Mouse (Mus musculus) thymus, adult 18-20 months (tissue): Measurements from ENCODE around the gene Ldb2.

Source experiments
- DNase-seq, 2 experiments: peaks; one replicate each; pipeline ENCODE4 v3.0.0; 2022; ENCODE audit warnings: mixed read lengths in 2 of 2

Gene Ldb2

DNA sequence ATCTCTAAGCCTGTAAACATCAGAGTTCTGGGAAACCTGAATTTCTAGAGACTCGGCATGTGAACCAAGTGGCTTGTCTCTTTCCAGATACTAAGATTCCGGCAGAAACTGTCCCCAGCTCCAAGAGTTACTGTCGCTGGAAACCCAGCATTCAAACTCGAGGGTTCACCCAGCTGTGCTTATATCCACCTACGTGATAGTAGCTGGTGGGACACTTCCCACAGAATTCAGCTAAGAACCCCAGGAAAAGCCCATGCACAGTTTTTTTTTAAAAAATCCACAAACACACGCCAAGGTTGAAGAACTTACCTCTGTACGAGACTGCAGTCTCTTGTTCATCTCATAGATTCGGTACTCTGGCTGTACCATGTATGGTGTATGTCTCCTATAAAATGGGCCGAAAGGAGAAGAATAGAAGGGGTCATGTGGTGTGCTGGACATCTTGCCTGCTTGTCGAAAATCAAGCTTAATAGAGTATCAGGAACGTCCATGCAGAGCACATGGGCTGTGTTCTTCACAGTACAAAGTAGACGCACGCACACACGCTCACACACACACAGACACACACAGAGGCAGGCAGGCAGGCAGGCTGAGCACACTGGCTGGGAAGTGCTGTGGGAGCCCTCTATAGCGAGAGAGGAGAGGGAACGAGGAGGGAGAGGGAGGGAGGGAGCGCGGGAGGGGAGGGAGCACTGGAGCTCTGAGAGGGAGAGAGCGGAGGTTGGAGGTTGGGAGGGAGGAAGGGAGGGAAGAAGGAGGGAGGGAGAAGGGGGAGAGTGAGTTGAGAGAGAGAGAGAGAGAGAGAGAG, at the start of gene Ldb2:
TSS of gene Ldb2 (minus strand) at position 628 of the 808 bp plus-strand sequence.
- no peak for DNase-seq

DNA sequence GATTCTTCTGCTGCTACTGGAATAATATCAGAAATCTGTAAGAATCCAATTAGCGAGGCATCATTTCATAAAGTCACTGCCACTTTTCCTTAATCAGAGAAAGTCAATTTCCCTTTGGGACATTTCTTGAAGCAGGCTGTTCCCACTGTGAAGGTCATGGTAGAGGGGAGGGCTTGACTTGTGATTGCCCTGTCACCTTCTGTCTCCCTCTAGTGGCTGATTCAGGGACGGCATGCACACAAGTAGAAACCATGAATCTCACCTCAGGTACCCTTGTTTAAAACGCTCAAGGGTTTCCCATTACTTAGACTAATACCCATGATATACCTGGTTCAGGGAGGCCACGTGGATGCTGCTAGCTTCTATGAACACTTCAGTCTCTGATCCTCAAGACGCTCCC, 31.8 kb upstream of the Ldb2 start:
- no peak for DNase-seq

DNA sequence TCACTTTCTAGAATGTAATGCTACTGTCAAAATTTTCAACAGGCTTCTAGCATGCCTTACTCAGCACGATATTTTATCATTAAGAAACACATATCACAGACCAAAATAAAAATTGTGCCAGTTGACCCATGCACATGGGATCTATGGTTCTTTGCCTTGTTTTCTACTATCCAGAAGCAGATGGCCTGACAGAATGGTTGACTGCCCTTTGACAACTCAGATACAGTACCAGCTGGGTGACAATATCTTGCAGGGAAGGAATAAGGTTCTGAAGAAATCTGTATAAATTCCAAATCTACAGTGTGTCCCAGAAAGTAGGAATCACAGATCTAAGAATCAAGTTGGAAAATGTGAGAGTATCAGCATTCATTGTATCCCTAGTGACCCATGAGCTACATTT, 16.0 kb upstream of the Ldb2 start:
- no peak for DNase-seq

DNA sequence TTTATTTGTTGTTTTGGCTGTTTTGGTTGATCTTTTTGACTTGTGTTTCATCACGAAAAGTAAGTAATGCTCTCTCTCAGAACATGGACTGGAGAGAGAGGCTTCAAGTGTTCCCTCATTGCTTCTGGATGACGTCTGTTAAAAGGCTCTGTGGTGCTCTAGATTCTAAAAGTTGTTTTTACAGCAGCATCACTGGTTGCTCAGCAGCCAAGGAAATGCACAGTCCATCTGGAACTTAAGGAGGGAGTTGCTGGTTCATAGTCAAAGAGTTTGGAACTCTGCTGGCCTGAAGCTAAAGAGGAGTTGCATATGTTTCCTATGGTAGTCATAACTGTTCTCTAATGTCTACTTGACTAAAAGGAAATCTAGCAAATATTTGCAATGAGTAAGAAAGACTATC, 6.5 kb upstream of the Ldb2 start:
- DNase-seq: no peak

GRCm38 (mm10) chr5:44801100-44801499, 1.6 kb upstream of the Ldb2 start:
- no peak for DNase-seq

DNA sequence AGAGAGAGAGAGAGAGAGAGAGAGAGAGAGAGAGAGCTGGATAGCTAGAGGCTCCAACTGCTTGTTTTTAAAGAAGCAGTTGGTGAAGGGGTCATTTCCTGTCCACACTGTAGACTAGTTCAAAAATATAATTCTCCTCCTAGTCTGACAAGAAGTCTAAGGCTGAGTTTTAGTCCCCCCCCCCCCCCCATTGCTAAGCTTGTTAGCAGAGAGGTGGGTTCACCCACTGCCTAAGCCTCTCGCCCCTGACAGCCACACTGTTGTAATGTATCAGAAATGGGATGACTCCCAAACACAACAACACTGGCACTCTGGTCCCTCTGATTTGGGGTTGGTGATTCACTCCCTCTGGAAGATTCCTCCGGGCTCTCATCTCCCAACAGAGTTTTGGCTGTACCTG, 381 bp upstream of the Ldb2 start:
- no peak for DNase-seq

DNA sequence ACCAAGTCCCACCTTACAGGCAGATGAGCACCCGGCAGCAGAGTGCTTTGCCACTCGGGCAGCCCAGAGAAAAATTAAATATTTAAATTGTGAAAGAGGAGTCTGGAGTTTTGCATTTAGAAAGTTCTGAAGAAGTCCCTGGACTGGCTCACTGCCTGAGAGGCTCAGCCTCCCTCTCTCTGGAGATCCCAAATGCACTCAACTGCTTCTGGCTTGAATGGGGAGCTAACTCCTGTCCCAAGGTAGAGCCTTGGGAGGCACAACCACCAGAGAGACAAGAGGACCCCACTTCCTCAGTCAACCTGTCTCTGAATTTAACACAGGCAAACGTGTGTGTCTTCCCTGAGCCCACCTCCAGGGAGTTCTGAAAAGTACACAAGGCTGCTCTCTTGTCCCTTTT, 987 bp downstream of the Ldb2 start:
- no peak for DNase-seq

DNA sequence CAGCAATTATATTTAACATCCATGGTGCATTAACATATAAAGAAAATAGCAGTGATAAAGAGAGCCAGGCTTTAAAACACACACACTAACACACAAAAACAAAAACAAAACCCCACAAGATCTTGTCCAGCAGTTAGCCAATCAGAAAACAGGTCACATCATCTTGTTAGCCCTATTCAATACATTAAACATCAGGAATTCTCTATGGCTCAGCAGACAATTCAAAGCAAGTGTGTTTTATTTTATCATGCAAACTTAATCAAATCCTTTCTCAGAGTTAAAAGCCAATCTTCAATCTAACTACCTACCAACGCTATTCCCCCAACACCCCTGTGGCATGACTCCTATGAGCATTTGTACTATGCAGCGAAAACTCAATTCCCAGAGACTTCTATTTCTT, 1.4 kb downstream of the Ldb2 start:
- DNase-seq: no peak

GRCm38 (mm10) chr5:44784591-44784990, 14.9 kb downstream of the Ldb2 start:
- DNase-seq: no peak

- DNase-seq: no peak
Measured at GRCm38 (mm10) chr5:44779340-44779739, 20.1 kb downstream of the Ldb2 start.

DNA sequence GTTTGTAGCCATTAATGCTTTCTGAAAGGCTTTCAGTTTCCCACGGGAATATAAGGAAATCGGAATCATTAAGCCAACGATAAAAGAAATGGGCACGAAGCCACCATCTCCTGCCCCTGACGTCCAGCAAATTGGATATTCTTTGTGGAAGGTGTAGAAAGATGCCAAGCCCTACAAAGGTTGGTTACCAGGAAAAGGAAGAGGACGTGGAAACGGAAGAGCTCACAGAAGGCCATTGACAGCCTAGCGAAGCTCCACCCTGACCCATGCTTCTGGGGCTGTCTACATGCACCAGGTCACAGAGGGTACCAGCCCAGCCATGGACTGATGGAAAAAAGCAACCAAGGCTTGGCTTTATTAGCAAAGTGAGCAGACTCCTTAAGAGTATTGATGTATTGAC, 31.0 kb downstream of the Ldb2 start:
- DNase-seq: no peak

DNA sequence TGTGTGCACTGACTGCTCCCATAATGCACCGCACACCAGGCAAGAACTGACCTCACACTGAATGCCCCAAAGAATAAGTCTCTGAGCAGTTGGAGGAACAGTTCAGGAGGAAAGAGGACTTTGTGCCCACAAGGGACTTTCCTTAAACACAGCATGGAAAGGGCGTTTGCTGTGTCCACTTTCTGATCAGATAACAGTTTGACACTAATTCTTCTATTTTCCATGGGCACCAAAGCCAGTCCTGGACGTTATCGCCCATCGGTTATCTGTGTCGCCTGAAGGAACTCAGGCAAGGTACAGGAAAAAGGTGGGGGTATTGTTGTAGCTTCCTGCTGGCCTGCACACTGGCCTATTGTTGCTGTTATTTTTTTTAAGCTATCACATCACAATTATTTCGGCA, 34.6 kb downstream of the Ldb2 start:
- DNase-seq: no peak

- no peak for DNase-seq
Measured at GRCm38 (mm10) chr5:44759178-44759577, 40.3 kb downstream of the Ldb2 start.

GRCm38 (mm10) chr5:44754156-44754910, 45.1 kb downstream of the Ldb2 start:
- no peak for DNase-seq

- DNase-seq: no peak
Measured at GRCm38 (mm10) chr5:44745706-44746105, 53.8 kb downstream of the Ldb2 start.

DNA sequence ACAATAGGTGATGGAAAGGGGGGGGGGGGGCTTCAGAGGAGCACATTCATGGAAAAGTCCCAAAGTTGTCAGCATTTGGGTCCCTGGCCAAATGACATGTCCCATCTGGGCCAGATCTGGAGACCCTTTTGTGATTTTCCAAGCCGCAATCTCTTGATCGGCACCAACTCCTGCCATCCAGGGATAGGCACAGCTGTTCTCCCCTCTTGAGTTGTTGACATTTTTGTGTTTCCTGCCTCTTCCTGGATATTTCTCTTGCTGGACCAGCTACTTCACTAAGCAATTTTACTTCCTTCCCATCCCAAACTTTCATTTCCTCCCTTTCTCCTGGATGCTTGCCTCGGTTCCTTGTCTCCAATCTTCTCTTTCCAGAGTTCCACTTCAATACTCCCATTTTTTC, 63.1 kb downstream of the Ldb2 start:
- DNase-seq: no peak

DNA sequence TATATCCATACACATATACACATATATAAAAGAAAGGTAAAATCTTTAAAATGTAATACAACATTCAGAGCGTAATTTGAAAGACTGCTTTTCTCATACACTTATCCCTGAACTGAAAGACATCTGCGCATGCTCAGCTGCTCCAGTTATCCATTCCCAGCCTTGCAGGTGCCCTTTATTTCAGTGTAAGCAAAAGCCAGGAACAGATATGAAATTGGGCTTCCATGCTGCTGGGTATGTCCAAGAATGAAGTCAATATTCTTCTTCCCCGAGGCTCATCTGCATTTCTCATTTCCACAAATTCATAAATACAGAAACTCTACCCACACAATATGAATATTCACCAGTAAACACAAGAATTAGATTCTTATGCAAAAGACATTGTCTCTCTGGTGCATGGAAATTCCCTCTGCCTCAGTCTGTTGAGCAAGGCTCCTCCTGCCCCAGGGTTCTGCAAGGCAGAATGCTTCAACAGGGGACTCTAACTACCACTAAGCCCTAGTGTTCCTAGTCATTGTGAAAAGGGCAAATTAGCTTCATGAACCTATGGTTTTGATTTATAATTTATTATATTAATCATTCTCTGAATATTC, 65.3 kb downstream of the Ldb2 start:
- no peak for DNase-seq

- no peak for DNase-seq
Measured at GRCm38 (mm10) chr5:44729646-44730310, 69.7 kb downstream of the Ldb2 start.

DNA sequence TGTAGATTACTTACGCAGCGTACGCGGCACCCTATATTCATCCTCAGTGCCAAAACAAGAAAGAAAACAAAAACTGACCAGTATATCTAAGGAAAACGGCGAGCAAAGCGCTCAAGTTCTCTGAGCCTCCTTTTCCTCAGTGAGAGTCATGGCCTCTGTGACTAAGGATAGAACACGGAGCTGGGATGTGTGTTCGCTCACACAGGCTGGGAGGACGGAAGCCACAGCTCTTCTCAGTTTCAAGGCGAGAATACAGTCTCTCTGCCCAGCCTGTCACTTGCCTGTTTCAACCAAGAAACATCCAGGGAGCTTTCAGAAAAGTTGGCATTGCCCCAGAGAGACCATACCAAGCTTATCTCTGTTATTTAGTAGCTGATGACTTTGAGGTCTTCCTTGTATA, 71.5 kb downstream of the Ldb2 start:
- no peak for DNase-seq

DNA sequence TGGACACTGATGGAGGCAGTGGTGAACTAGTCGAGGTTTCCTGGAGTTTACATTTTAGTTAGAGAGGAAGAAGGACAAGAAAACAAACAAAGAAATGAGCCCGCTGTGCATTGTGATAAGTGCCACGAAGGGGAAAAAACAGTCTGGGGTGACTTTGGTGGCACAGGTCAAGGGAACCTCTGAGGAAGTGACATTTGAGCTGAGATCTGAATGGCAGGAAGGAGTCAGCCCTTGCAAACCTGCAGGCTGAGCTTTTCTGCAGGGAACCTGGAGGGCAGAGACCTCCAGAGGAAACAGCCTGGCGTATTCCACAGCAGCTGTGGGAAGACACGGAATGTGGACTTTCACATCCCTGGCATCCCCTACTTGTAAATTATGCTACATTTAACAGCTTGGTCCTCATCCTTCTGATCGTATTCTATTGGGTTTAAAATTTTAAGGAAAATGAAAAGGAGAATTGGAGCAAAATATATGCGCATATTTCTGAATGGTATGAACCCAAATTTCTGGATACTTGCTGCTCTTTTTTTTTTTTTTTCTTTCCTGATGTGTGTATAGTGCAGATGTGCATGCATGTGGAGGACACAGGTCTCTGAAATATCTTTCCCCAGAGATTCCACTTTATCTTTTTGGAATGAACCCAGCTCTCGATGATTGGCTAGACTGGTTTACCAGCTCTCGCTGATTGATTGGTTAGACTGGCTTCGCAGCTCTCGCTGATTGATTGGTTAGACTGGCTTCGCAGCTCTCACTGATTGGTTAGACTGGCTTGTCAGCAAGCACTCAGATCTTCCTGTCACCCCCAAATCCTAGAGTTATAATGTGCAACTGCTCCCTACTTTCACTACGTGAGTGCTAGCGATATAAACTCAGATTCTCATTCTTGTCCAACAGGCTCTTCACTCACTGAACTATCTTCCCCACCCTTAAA, 72.7 kb downstream of the Ldb2 start:
- no peak for DNase-seq

DNA sequence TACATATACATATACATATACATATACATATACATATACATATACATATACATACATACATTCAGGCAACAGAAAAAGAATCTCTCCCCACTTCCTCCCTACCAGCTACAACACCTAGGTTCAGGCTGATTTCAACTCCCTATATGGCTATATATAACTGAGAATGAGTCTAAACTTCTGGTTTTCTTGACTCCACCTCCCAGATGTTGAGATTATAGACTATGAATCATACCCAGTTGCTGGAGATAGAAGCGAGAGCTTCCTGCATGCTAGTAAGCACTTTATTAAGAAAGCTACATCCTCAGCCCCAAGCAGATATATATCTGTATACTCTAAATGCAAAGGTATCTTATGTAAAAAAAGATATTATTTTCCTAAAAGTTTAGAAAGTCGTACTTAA, 74.0 kb downstream of the Ldb2 start:
- DNase-seq: no peak

DNA sequence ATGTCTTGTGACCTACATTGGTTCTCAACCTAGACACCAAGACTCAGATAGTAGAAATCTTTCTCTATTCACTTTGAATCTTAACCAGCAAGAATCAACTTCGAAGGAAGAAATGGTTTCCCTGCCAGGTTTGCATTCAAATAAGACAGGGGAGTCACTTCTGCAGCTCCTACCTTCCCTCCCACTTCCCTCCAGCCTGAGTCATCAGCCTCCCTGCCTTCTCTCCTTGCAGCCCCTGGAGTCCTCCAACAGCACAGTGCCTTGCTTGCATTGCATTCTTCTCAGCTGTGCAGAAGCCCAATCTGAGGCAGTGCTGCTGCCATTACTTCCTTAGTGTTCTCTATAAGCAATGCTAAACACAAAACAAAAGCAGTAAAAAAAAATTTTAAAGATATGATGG, 79.6 kb downstream of the Ldb2 start:
- no peak for DNase-seq
